Mouse (Mus musculus) stomach, embryonic 14.5 days (tissue): ENCODE results near the gene Crtap. TPM values are rescaled to one million over a fixed set of nuclear protein-coding genes. Genes with fewer than 3 reads are reported as not detected.

Experiments
- ATAC-seq: fragments of 200-750 bp; cut with Nextera tagmentation; 2 replicates; pipeline ENCODE4 v1.8.0; 2017; ENCODE audit warnings: low read depth, moderate TSS enrichment; ENCODE audit not compliant: insufficient number of reproducible peaks, insufficient read depth, low FRiP score
- H3K27ac ChIP-seq: fragments of 300-500 bp; sonication (generic); 2 replicates; pipeline ENCODE4 v1.5.1; 2014; ENCODE audit warnings: mild to moderate bottlenecking, low read length, moderate library complexity, mixed read lengths
- H3K27me3 ChIP-seq: fragments of 300-500 bp; sonication (generic); 2 replicates; pipeline ENCODE4 v1.6.1; 2014; ENCODE audit warnings: low read length, control low read depth, mixed read lengths; ENCODE audit not compliant: control insufficient read depth, insufficient read depth
- H3K36me3 ChIP-seq: fragments of 300-500 bp; sonication (generic); 2 replicates; pipeline ENCODE4 v1.6.1; 2014; ENCODE audit warnings: mild to moderate bottlenecking, control low read depth, low read length, moderate library complexity, mixed read lengths; ENCODE audit not compliant: control insufficient read depth, insufficient read depth
- H3K4me1 ChIP-seq: fragments of 300-500 bp; sonication (generic); 2 replicates; pipeline ENCODE4 v1.6.1; 2014; ENCODE audit warnings: low read length, control low read depth, mixed read lengths; ENCODE audit not compliant: control insufficient read depth, insufficient read depth
- H3K4me2 ChIP-seq: fragments of 300-500 bp; sonication (generic); replicated peaks from 2 replicates; pipeline ENCODE4 v1.6.1; 2014; ENCODE audit warnings: low read depth, low read length, control low read depth
- H3K4me3 ChIP-seq: fragments of 300-500 bp; sonication (generic); 2 replicates; pipeline ENCODE4 v1.5.1; 2014; ENCODE audit warnings: low read depth, low read length, control low read depth
- H3K9ac ChIP-seq: fragments of 300-500 bp; sonication (generic); replicated peaks from 2 replicates; pipeline ENCODE4 v1.6.1; 2014; ENCODE audit warnings: low read depth, mild to moderate bottlenecking, control low read depth, low read length, moderate library complexity, mixed read lengths
- H3K9me3 ChIP-seq: fragments of 300-500 bp; sonication (generic); 2 replicates; pipeline ENCODE4 v1.6.1; 2016; ENCODE audit warnings: low read depth, low read length, control low read depth; ENCODE audit not compliant: control insufficient read depth
- WGBS: fragments of 180-500 bp; shearing (Covaris S2); extraction: QIAGEN DNeasy Blood & Tissue Kit; methylation state at CpG from one replicate; pipeline ENCODE4 v1.1.7; 2014; 5-methylcytosine and 5-hydroxymethylcytosine counted together
- polyA plus RNA-seq: library from polyadenylated mRNA; unstranded; fragments of >200 nt; fragmentation: Nextera tagmentation; extraction: Ambion mirVana; gene quantifications from 2 replicates; pipeline ENCODE4 v1.2.1, GENCODE M21; 2014

Gene Crtap
- polyA plus RNA-seq, 1 experiment from 2014 or later: 157 TPM

GRCm38 (mm10) chr9:114390749-114391075, 237 bp upstream of the Crtap start:
- Histone ChIP-seq H3K4me1 (0 out of 2 replicates have a peak, but pooled peaks cover 2% of the 10 kb centered on the region), H3K4me2 (peak overlapping the region; percentile 69), H3K9ac (peak overlapping the region; percentile 63), H3K27ac (no peak overlapping the region), H3K9me3 (no peaks in the 10 kb centered on the region), H3K4me3 (peak overlapping the region; percentile 84), H3K27me3 (no peaks in the 10 kb centered on the region), H3K36me3 (no peaks in the 10 kb centered on the region)
- WGBS: 3% methylated on average over 10 of the region's 10 CpGs
- ATAC-seq: no peak

- H3K4me3 ChIP-seq: peak overlapping the region; percentile 84
- H3K4me1 ChIP-seq: 0 out of 2 replicates have a peak, but pooled peaks cover 2% of the 10 kb centered on the region
- WGBS: 70% methylated on average over 8 of the region's 8 CpGs
- H3K9me3 ChIP-seq: no peaks in the 10 kb centered on the region
- ATAC-seq: peak; percentile 9; the same call in 1 of the 2 replicates
- H3K27me3 ChIP-seq: no peaks in the 10 kb centered on the region
- 0 out of 2 replicates have a peak, but pooled peaks cover 3% of the 10 kb centered on the region for H3K36me3 ChIP-seq
- H3K27ac ChIP-seq: peak overlapping the region; percentile 84; the same call in 1 of the 2 replicates
- H3K9ac ChIP-seq: no peak overlapping the region
- peak overlapping the region; percentile 69 for H3K4me2 ChIP-seq
Observed at GRCm38 (mm10) chr9:114389371-114389904, 1.0 kb downstream of the Crtap start.

- 50% methylated on average over 3 of the region's 3 CpGs for WGBS
- H3K27ac ChIP-seq: no peak overlapping the region
- H3K4me3 ChIP-seq: no peak overlapping the region
- peaks cover 3% of the 10 kb centered on the region; the same call in 1 of the 2 replicates for H3K36me3 ChIP-seq
- no peaks in the 10 kb centered on the region for H3K27me3 ChIP-seq
- 0 out of 2 replicates have a peak, but pooled peaks cover 2% of the 10 kb centered on the region for H3K4me1 ChIP-seq
- H3K9me3 ChIP-seq: no peaks in the 10 kb centered on the region
- H3K9ac ChIP-seq: no peak overlapping the region
- no peak for ATAC-seq
- H3K4me2 ChIP-seq: no peak overlapping the region
Observed at GRCm38 (mm10) chr9:114388701-114389370, 1.6 kb downstream of the Crtap start.

GRCm38 (mm10) chr9:114388288-114388687, 2.2 kb downstream of the Crtap start:
- no peak for ATAC-seq
- WGBS: 85% methylated on average over 8 of the region's 8 CpGs
- no peak overlapping the region for H3K9ac ChIP-seq

GRCm38 (mm10) chr9:114387086-114387485, 3.4 kb downstream of the Crtap start:
- Histone ChIP-seq H3K27ac (no peak overlapping the region), H3K4me2 (no peak overlapping the region), H3K4me3 (no peak overlapping the region), H3K27me3 (no peaks in the 10 kb centered on the region), H3K9me3 (no peaks in the 10 kb centered on the region), H3K4me1 (0 out of 2 replicates have a peak, but pooled peaks cover 2% of the 10 kb centered on the region), H3K9ac (no peak overlapping the region), H3K36me3 (peaks cover 3% of the 10 kb centered on the region; the same call in 1 of the 2 replicates)
- WGBS: 30% methylated on average over 6 of the region's 6 CpGs
- no peak for ATAC-seq

More at GRCm38 (mm10) chr9:114388288-114388687, 2.2 kb downstream of the Crtap start:
- Histone ChIP-seq H3K36me3 (peaks cover 3% of the 10 kb centered on the region; the same call in 1 of the 2 replicates), H3K27me3 (no peaks in the 10 kb centered on the region), H3K9me3 (no peaks in the 10 kb centered on the region), H3K27ac (no peak overlapping the region), H3K4me2 (no peak overlapping the region), H3K4me3 (no peak overlapping the region), H3K4me1 (0 out of 2 replicates have a peak, but pooled peaks cover 2% of the 10 kb centered on the region)

- Histone ChIP-seq H3K4me1 (0 out of 2 replicates have a peak, but pooled peaks cover 2% of the 10 kb centered on the region), H3K36me3 (peaks cover 5% of the 10 kb centered on the region; the same call in 1 of the 2 replicates), H3K27ac (no peak overlapping the region), H3K4me2 (no peak overlapping the region), H3K9ac (no peak overlapping the region), H3K9me3 (no peaks in the 10 kb centered on the region), H3K4me3 (no peak overlapping the region), H3K27me3 (no peaks in the 10 kb centered on the region)
- no peak for ATAC-seq
- 96% methylated on average over 10 of the region's 10 CpGs for WGBS
Observed at GRCm38 (mm10) chr9:114385160-114385559, 5.3 kb downstream of the Crtap start.

- Histone ChIP-seq H3K27ac (no peak overlapping the region), H3K4me1 (0 out of 2 replicates have a peak, but pooled peaks cover 2% of the 10 kb centered on the region), H3K9ac (no peak overlapping the region), H3K9me3 (no peaks in the 10 kb centered on the region), H3K27me3 (no peaks in the 10 kb centered on the region), H3K4me3 (no peak overlapping the region), H3K36me3 (peaks cover 5% of the 10 kb centered on the region; the same call in 1 of the 2 replicates), H3K4me2 (no peak overlapping the region)
- 92% methylated on average over 24 of the region's 24 CpGs for WGBS
- ATAC-seq: no peak
Observed at GRCm38 (mm10) chr9:114384691-114385090, 5.8 kb downstream of the Crtap start.

- Histone ChIP-seq H3K4me1 (0 out of 2 replicates have a peak, but pooled peaks cover 2% of the 10 kb centered on the region), H3K36me3 (peaks cover 9% of the 10 kb centered on the region; the same call in 1 of the 2 replicates), H3K9me3 (no peaks in the 10 kb centered on the region), H3K27ac (no peak overlapping the region), H3K4me3 (no peak overlapping the region), H3K9ac (no peak overlapping the region), H3K4me2 (no peak overlapping the region), H3K27me3 (no peaks in the 10 kb centered on the region)
- no peak for ATAC-seq
- 89% methylated on average over 17 of the region's 17 CpGs for WGBS
Observed at GRCm38 (mm10) chr9:114382936-114383710, 7.4 kb downstream of the Crtap start.
